Mouse (Mus musculus) limb, embryonic 15.5 days (tissue): ENCODE measurements at regions not wholly inside any gene's neighbourhood (a gene's known extent, or its start where the extent isn't known, plus 50 kb on each side); places are given as distances from the start of the nearest gene placed in this dataset.

Experiments
- ATAC-seq: fragments of 200-750 bp; cut with Nextera tagmentation; 2 replicates; pipeline ENCODE4 v1.8.0; 2017; ENCODE audit warnings: low read depth, moderate TSS enrichment; ENCODE audit not compliant: insufficient number of reproducible peaks, low FRiP score, low TSS enrichment
- H3K27ac ChIP-seq: fragments of 300-500 bp; sonication (generic); 2 replicates; pipeline ENCODE4 v1.5.1; 2015; ENCODE audit warnings: moderate library complexity, mild to moderate bottlenecking, inconsistent platforms
- H3K27me3 ChIP-seq: fragments of 300-500 bp; sonication (generic); 2 replicates; pipeline ENCODE4 v1.6.1; 2015; ENCODE audit warnings: inconsistent platforms
- H3K36me3 ChIP-seq: fragments of 300-500 bp; sonication (generic); 2 replicates; pipeline ENCODE4 v1.6.1; 2015; ENCODE audit warnings: inconsistent platforms
- H3K4me1 ChIP-seq: fragments of 300-500 bp; sonication (generic); 2 replicates; pipeline ENCODE4 v1.6.1; 2015; ENCODE audit warnings: inconsistent platforms
- H3K4me2 ChIP-seq: fragments of 300-500 bp; sonication (generic); 2 replicates; pipeline ENCODE4 v1.6.1; 2015; ENCODE audit warnings: mild to moderate bottlenecking, inconsistent platforms
- H3K4me3 ChIP-seq: fragments of 300-500 bp; sonication (generic); 2 replicates; pipeline ENCODE4 v1.5.1; 2015; ENCODE audit warnings: mild to moderate bottlenecking, inconsistent platforms
- H3K9ac ChIP-seq: fragments of 300-500 bp; sonication (generic); 2 replicates; pipeline ENCODE4 v1.6.1; 2015; ENCODE audit warnings: inconsistent platforms
- H3K9me3 ChIP-seq: fragments of 300-500 bp; sonication (generic); 2 replicates; pipeline ENCODE4 v1.6.1; 2016; ENCODE audit warnings: inconsistent platforms
- WGBS: fragments of 180-500 bp; shearing (Covaris S2); methylation state at CpG from one replicate; pipeline ENCODE4 v1.1.7; 2015; 5-methylcytosine and 5-hydroxymethylcytosine counted together

- 15% methylated on average over 27 of the region's 27 CpGs for WGBS
- H3K4me3 ChIP-seq: peak overlapping the region; percentile 30
- peaks cover 4% of the 10 kb centered on the region; the same call in 1 of the 2 replicates for H3K27me3 ChIP-seq
- H3K9me3 ChIP-seq: no peaks in the 10 kb centered on the region
- peaks cover 16% of the 10 kb centered on the region for H3K4me1 ChIP-seq
- 0 out of 2 replicates have a peak, but pooled peaks have one; percentile 55 for ATAC-seq
- H3K4me2 ChIP-seq: peak overlapping the region; percentile 49
- H3K27ac ChIP-seq: peak overlapping the region; percentile 78
- 0 out of 2 replicates have a peak overlapping the region, but pooled peaks have one; percentile 7 for H3K9ac ChIP-seq
- no peaks in the 10 kb centered on the region for H3K36me3 ChIP-seq
Observed at GRCm38 (mm10) chr7:130073890-130074819, 446.0 kb downstream of the Ate1 start.

GRCm38 (mm10) chr7:130082662-130083061 lies 437.5 kb downstream of the Ate1 start:
- Histone ChIP-seq H3K36me3 (no peaks in the 10 kb centered on the region), H3K27ac (no peak overlapping the region), H3K4me3 (no peak overlapping the region), H3K4me1 (no peaks in the 10 kb centered on the region; the same call in 1 of the 2 replicates), H3K4me2 (no peak overlapping the region), H3K9ac (no peak overlapping the region), H3K9me3 (no peaks in the 10 kb centered on the region), H3K27me3 (no peaks in the 10 kb centered on the region)
- no peak for ATAC-seq
- WGBS: 64% methylated on average over 4 of the region's 4 CpGs

DNA sequence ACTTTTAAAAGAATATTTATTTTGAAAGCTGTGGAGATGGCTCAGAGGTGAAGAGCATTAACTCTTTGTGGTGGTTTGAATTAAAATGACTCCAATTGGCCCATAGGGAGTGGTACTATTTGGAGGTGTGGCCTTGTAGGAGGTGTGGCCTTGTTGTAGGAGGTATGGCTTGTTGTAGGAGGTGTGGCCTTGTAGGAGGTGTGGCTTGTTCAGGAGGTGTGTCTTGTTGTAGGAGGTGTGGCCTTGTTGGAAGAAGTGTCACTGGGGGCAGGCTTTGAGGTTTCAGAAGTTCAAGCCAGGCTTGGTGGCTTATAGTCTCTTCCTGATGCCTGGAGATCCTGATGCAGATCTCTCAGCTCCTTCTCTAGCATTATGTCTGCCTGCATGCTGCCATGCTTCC lies 434.5 kb downstream of the Ate1 start:
- no peaks in the 10 kb centered on the region for H3K27me3 ChIP-seq
- no peak overlapping the region for H3K4me3 ChIP-seq

GRCm38 (mm10) chr7:130089896-130090610 lies 430.1 kb downstream of the Ate1 start:
- Histone ChIP-seq H3K9me3 (no peaks in the 10 kb centered on the region), H3K4me3 (no peak overlapping the region), H3K27ac (no peak overlapping the region), H3K27me3 (no peaks in the 10 kb centered on the region), H3K36me3 (no peaks in the 10 kb centered on the region), H3K4me2 (no peak overlapping the region), H3K4me1 (no peaks in the 10 kb centered on the region), H3K9ac (no peak overlapping the region)
- no peak for ATAC-seq
- 82% methylated on average over 8 of the region's 8 CpGs for WGBS

More for the DNA sequence above, 434.5 kb downstream of the Ate1 start:
- no peak overlapping the region for H3K4me2 ChIP-seq
- no peak for ATAC-seq
- no peak overlapping the region for H3K27ac ChIP-seq
- no peaks in the 10 kb centered on the region for H3K9me3 ChIP-seq
- no peaks in the 10 kb centered on the region; the same call in 1 of the 2 replicates for H3K4me1 ChIP-seq
- H3K9ac ChIP-seq: no peak overlapping the region
- no peaks in the 10 kb centered on the region for H3K36me3 ChIP-seq

- 61% methylated on average over 3 of the region's 3 CpGs for WGBS
- Histone ChIP-seq H3K9me3 (no peaks in the 10 kb centered on the region), H3K9ac (no peak overlapping the region), H3K4me2 (no peak overlapping the region), H3K4me1 (no peaks in the 10 kb centered on the region), H3K4me3 (no peak overlapping the region), H3K27me3 (no peaks in the 10 kb centered on the region), H3K36me3 (no peaks in the 10 kb centered on the region), H3K27ac (no peak overlapping the region)
- no peak for ATAC-seq
Observed at GRCm38 (mm10) chr7:130091942-130092341, 428.2 kb downstream of the Ate1 start.

GRCm38 (mm10) chr7:130095141-130095540 lies 425.0 kb downstream of the Ate1 start:
- Histone ChIP-seq H3K36me3 (no peaks in the 10 kb centered on the region), H3K4me3 (no peak overlapping the region), H3K4me1 (no peaks in the 10 kb centered on the region), H3K27ac (no peak overlapping the region), H3K27me3 (no peaks in the 10 kb centered on the region), H3K4me2 (no peak overlapping the region), H3K9ac (no peak overlapping the region), H3K9me3 (no peaks in the 10 kb centered on the region)
- WGBS: 45% methylated on average over 4 of the region's 4 CpGs
- ATAC-seq: no peak

GRCm38 (mm10) chr7:130098606-130099005 lies 421.6 kb downstream of the Ate1 start:
- H3K27ac ChIP-seq: no peak overlapping the region
- no peaks in the 10 kb centered on the region for H3K36me3 ChIP-seq
- no peak overlapping the region for H3K4me2 ChIP-seq
- no peaks in the 10 kb centered on the region for H3K4me1 ChIP-seq
- no peak overlapping the region for H3K9ac ChIP-seq
- no peaks in the 10 kb centered on the region for H3K9me3 ChIP-seq
- no peak for ATAC-seq
- 78% methylated on average over 10 of the region's 10 CpGs for WGBS
- no peaks in the 10 kb centered on the region for H3K27me3 ChIP-seq
- no peak overlapping the region for H3K4me3 ChIP-seq

DNA sequence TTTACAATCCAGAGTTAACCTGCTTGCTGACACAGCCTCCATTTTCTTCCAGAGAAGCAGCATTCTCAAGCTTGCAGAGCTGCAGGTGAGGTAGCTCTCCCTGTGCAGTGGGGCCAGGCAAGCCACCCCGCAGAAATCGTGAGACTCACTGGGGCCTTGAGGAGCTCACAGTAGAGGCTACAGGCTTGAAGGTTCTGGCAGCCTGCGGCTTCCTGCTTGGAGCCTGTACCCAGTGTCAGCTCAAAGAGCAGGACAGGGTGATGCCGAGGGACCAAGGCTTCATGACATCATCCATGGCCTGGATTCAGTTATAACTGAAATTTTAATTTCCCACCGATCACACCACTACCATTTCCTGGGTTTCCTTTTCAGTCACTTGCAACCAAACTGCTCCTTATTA lies 417.5 kb downstream of the Ate1 start:
- H3K36me3 ChIP-seq: no peaks in the 10 kb centered on the region
- H3K27me3 ChIP-seq: no peaks in the 10 kb centered on the region
- no peak overlapping the region for H3K9ac ChIP-seq
- WGBS: 69% methylated on average over 5 of the region's 5 CpGs
- no peaks in the 10 kb centered on the region for H3K9me3 ChIP-seq
- ATAC-seq: no peak
- no peak overlapping the region for H3K4me3 ChIP-seq
- H3K27ac ChIP-seq: no peak overlapping the region
- H3K4me2 ChIP-seq: no peak overlapping the region
- peaks cover 3% of the 10 kb centered on the region; the same call in 1 of the 2 replicates for H3K4me1 ChIP-seq

DNA sequence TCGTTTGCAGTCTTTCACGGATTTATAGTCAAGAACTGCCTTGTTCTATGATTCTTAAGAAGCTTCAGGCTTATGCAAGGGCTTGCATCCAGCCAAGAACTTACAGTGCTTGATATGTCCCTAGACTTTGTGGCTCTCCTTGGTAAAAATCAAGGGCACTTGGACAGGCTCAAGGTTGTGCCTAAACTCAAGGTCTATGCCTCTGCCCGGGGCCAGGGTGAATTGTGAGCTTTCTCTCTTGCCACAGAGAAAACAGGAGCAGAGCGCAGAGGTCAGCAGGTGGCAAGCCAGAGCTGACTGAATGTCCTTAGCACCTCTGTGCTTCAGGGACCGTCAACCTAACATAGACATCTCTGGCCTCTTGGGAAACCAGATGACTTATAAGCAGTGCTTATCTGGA lies 413.2 kb downstream of the Ate1 start:
- no peaks in the 10 kb centered on the region for H3K9me3 ChIP-seq
- no peak overlapping the region for H3K27ac ChIP-seq
- H3K27me3 ChIP-seq: no peaks in the 10 kb centered on the region
- no peak overlapping the region for H3K4me3 ChIP-seq
- H3K4me2 ChIP-seq: no peak overlapping the region
- ATAC-seq: no peak
- peaks cover 6% of the 10 kb centered on the region for H3K4me1 ChIP-seq
- H3K9ac ChIP-seq: no peak overlapping the region
- WGBS: 64% methylated on average over 5 of the region's 5 CpGs
- no peaks in the 10 kb centered on the region for H3K36me3 ChIP-seq

GRCm38 (mm10) chr7:130108362-130108761 lies 411.8 kb downstream of the Ate1 start:
- Histone ChIP-seq H3K4me2 (no peak overlapping the region), H3K4me3 (no peak overlapping the region), H3K9ac (no peak overlapping the region), H3K27ac (peak overlapping the region; percentile 43), H3K9me3 (no peaks in the 10 kb centered on the region), H3K27me3 (no peaks in the 10 kb centered on the region), H3K4me1 (peaks cover 6% of the 10 kb centered on the region), H3K36me3 (no peaks in the 10 kb centered on the region)
- WGBS: 68% methylated on average over 17 of the region's 17 CpGs
- peak; percentile 50 for ATAC-seq
